Mouse (Mus musculus) urinary bladder, postnatal 25 days (tissue): ENCODE data around the gene Olfr71.

Experiments
- DNase-seq: peaks from one replicate; pipeline ENCODE4 v3.0.0; 2022; ENCODE audit warnings: low spot score

Olfr71 gene

DNA sequence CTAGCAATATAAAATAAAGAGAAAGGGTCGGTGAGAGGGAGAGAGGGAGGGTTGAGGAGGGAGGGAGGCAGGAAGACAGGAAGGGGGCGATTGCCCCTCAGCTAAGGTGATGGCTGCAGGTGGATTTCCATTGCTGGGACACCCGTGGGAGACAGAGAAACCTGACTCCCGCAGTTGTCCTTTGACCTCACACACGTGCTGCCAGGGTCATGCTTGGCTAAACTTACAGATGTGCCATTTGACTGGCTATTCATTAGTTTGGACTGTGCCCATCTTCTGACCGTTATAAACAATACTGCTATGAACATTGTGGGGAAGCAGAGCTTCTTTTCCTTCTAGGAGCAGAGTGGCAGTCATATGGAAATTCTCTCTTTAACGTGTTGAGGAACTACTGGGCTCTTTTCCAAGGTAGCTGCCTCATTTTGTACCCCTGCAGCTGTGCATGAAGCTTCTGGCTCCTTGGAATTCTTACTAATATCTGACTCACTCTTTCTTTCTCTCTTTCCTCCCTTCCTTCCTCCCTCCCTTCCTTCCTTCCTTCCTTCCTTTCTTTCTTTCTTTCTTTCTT, 3.7 kb upstream of the Olfr71 start:
- DNase-seq = no peak

DNA sequence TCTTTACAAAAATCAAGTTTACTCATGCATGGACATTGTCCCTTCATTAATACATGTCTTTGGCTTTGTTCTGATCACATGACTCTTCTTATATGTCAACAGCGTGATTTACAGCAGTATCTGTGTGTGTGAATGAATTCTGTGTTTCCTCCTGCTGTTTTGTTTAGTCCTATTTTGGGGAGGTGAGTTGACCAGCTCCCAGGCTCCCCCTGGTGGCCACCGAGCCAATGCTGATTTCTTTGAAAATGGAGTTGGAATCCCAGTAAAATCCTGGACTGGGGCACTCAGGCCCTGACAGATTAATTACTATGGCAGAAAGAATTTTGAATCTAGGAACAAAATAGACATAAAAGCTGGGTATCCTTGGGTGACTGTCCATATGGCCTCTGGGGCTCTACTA, 1.8 kb upstream of the Olfr71 start:
- DNase-seq = peak; percentile 89

DNA sequence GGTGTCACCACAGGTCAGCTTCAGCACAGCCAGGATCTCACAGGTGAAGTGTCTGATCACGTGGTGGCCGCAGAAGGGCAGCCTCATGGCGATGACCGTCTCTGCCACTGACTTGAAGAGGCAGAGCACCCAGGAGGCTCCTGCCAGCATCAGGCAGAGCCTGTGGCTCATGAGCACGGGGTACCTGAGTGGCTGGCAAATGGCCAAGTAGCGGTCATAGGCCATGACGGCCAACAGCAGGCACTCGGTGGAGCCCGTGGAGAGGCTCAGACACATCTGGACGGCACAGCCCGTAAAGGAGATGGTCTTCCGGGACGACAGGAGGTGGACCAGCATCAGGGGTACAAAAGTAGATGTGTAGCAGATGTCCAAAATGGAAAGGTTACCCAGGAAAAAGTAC, 4.1 kb downstream of the Olfr71 start:
- no peak for DNase-seq

DNA sequence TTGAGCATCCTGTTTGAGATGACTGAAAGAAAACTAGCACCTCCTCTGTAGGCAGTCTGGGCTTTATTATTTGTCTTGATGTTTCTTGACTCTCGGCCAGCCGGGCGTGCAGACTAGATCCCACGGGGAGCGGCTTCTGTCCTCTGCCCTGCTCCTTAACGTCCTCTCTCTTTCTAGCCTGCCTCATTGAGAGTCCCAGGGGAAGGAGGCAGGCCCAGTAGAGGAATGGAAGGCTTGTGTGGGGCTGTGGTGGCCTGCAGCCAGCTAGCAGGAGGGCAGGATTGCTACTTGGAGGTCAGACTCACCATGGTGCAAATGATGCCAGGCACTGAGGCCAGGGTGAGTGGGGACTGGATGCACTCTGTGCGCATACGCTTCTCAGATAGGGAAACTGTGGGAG, 6.2 kb downstream of the Olfr71 start:
- no peak for DNase-seq

DNA sequence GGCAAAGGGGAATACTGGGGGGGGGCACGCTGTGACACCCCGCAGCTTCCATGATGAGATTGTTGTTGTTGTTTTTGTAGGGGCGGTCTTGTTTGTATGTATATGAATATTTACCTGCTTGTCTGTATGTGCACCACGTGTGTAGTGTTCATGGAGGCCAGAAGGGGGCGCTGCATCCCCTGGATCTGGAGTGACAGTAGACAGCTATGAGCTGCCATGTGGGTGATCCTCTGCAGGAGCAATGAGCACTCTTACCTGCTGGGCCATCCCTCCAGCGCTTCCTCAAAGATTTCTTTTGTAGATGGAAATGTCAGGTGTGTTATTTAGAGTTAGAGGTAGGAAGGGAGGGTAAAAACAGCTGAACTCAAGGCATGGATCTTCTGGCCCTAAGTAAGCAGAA, 6.6 kb downstream of the Olfr71 start:
- DNase-seq = no peak

DNA sequence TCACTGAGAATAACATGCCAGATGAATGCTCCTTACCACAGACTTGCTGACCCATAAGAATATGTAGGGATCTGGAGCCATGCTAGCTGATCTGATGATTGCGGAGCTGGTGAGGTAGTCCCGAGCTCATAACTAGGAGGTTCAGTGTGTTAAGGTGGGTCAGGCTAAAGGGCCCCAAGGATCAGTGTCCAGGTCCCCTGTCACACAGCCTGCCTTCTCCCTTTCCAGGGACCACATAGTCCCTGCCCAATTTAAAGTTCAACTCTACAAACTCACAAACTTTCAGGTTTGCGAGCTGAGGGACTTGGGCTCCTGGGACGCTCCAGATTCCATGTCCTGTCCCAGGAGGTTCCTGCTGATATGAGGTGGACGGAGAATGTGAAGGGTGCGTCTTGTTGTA, 9.3 kb downstream of the Olfr71 start, which contains the start of gene Olfr70:
Gene Olfr70, minus strand, starts transcription at position 101 of the 400 bp plus-strand sequence.
- no peak for DNase-seq

DNA sequence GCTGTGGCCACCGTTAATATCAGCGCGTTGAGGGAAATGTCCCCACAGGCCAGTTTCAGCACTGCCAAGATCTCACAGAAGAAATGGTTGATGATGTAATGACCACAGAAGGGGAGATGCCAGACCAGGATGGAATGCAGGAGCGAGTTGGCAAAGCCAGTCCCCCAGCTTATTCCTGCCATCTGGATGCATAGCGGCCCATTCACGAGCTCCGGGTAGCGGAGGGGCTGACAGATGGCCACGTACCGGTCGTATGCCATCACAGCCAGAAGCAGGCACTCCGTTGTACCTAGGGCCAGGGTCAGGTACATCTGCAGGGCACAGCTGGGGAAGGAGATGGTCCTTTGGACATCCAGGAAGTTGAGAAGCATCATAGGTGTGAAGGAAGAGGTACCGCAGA, 13.5 kb downstream of the Olfr71 start:
- no peak for DNase-seq

DNA sequence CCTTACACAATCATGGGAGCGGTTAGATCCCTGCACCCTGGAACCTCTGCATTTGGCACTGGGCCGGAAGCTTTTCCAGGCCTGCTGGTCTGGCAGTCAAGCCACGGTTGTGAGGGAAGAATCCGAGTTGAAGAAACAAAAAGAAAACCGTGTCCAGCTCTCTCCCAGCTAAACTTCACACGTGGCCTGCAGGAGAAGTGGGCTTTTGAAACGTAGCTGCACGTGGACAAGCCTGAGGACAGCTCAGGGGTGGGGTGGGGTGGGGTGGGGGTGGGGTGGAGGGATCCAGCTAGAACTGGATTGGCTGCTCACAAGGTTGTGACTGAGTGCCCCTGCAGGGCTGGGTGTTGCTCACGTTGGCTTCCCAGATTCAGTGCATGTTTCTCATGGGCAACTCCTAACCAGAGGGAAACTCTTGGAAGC, 14.8 kb downstream of the Olfr71 start:
- DNase-seq = peak; percentile 50

DNA sequence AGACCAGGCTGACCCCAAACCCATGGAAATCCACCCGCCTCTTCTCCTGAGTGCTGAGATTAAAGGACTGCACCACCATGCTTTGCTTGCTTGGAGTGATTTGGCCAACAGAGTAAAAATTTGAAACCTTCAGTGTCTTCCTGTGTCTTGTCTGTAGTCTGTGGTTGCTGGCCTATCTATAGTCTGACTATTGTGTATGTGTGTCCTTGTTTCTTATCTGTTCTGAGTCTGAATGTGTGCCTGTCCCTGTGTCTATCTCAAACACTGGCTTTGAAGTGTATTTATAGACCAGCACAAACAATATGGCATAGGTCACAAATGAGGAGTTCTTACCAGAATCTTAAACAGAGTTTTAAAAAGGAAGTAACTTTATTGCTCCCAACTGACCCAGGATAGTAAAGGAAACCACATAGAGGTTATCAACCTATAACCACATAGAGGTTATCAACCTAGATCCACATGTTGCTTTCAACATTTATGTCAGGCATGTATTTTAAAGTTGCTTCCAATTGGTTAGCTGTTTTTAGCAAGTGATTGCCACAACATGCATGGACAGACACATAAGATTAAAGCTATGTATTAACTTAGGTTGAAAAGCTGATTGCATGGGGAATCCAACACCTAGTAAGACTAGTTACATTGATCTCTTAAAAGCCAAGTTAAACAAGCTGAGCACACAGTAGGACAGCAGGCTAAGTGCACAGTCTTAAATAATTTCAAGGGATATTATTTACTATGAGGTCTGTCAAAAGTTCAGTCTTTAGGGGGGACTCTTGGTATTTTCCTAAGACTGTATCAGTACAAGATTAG, 15.4 kb downstream of the Olfr71 start:
- no peak for DNase-seq

DNA sequence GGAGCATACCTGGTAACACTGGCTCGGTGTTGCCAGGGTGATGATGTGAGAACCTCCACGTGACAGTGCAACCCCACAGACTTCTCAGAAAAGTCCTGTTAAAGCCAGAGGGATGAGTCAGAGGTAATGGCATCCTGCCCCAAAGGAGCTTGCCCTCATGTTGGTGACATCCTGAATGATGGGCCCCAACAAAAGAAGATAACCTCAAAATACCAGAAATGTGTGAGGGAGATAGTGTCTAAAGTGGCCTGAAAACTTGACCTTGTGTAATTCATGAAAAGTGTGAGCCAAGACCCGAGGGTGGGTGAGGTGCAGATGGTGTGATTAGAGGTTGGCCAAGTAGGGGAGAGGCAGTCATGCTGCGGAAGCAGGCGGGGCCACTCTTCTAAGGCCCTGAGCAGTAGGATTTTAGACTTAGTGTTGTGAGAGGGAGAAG, 16.2 kb downstream of the Olfr71 start:
- peak; percentile 45 for DNase-seq

DNA sequence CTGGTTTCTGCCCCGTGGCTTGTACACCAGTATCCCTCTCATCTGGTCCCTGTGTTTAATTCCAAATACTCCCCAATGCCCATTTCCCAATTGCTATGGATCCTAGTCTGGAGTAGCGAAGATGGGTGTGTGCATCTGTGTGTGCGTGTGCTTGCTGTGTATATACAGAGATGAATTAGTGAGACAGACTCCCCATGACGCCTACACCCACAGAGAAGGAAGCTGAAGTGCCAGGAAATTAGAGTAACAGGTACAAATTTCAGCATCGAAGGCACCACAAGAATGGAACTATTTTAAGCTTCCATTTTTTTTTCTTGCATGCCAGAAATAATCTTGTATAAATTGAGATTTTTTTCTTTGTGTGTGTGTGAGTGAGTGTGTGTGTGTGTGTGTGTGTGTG, 19.0 kb downstream of the Olfr71 start:
- DNase-seq = no peak

DNA sequence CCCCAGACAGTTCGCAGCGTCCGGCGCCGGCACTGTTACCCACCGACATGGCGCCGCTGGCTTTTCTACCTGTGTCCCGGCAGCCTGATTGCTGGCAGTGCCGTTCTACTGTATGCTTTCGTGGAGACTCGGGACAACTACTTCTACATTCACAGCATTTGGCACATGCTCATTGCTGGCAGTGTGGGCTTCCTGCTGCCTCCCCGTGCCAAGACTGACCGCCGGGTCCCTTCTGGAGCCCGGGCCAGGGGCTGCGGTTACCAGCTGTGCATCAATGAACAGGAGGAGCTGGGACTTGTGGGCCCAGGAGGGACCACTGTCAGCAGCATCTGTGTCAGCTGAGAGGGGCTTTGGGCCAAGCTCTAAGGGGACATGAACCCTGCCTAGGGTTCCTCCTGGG, 20.0 kb downstream of the Olfr71 start:
- no peak for DNase-seq

DNA sequence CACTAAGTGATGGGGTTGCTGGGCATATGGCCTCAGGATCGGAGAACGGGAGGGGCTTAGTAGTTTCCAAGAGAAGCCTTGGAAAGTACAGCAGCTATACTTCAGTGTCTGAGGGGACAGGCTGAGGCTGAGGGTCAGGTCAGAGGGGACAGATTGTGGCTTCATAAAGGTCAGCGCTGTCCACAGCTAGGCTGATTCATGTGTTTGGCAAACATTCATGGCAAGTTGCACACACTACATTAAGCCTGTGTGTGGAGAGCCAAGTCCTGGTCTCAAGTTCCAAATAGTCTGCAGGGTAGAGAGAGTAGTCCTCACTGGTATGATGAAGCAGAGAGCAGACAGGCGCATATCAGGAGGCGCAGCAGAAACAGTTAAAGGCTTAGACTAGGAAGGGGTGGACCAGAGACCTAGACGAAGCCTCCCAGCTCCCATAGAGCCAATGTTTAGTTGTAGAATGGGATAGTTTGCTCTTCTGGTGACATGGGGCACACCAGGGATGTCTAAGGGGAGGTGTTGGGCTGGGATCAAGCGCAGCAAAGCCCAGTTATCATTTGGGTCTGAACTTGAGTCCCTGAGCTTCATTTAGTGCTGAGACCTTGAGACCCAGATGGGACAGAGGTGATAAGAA, 30.5 kb downstream of the Olfr71 start:
- DNase-seq = no peak

DNA sequence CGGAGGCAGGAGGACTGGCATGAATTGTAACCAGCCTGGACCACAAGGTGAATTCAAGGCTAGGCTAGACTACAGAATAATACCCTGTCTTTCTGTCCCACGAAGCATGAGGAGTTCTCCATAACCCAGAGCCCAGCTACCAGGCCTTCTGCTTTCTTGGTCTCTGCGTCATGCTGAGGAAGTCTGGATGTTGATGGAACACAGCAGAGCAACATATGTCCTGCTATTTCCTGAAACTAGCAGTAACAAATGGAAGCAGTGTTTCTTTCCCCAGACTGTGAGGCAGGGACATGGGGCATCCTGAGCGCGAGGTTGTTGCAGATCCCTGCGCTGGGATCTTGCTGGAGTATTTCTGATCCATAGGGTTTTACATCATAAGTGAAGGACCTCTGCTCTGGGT, 31.5 kb downstream of the Olfr71 start:
- DNase-seq = no peak

DNA sequence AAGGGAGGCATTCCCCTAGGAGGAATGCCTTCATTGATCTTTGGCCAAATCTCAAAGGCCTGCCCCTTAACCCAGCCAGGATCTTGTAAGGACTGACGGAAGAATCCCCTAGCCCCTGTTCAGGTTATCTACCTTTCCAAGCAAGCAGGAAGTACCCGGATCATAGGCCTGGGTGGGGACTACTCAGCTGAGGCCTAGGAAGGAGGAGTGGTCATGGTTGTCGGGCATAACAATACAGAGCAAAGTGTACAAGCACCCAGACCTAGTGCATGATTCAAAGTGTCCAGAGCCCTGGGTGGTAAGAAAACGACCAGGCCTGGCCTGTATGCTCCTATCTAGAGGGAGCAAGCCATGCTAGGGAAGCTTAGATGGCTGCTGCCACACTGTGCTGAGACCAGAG, 34.4 kb downstream of the Olfr71 start:
- DNase-seq = no peak

DNA sequence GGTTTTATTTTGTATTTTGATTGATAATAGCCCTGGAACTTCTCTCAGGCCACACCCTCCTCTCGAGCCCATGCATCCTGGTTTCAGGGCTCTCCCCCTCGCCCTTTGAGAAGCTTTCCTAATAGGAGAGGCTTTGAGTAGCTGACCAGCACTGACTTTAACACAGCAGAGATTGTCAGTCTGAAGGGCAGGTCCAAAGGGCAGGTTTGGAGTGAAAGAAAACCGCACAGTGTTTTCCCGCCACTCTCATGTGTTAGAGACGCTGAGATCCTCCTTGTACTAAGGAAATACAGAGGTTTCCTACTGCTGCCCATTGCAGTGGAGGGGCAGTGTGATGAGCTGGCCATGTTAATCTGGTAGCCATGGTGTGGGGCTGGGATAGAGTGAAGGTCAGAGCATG, 35.1 kb downstream of the Olfr71 start:
- no peak for DNase-seq

DNA sequence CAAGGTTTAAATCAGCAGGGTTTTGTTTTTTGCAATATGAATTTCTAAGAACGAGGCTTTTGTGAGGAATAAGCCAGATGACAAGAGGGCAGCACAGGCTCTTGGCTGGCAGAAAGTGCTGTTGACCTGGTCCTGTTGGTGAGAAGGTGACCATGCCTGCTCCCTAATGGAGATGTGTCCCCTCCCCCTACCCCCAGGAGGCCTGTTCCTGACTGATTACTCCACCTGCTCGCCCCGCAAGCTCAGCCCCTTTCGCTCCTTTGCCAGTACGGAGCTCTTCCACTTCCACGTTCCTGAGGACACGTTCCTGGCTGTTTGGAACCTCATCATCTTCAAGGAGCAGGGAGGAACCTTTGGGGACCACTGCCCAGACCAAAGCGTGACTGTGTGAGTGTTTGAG, 36.4 kb downstream of the Olfr71 start:
- no peak for DNase-seq

DNA sequence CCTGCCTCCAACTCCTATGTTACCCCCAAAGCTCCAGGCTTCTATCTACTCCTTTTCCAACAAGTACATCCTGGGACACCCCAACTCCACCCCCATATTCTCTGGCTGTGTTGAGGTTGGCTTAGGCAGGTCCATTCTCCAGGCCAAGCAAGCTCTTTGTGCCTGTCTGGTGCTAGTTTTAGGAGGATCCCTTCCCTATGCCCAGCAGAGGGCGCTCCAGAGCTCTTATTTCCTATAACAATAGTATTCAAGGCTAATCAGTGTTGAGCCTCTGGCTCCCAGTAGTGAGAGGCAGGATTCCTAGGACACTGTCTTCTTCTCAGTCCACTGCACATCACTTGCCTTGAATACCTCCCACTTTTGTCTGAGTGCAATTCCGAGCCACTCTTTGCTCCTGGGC, 38.0 kb downstream of the Olfr71 start:
- peak; percentile 91 for DNase-seq

DNA sequence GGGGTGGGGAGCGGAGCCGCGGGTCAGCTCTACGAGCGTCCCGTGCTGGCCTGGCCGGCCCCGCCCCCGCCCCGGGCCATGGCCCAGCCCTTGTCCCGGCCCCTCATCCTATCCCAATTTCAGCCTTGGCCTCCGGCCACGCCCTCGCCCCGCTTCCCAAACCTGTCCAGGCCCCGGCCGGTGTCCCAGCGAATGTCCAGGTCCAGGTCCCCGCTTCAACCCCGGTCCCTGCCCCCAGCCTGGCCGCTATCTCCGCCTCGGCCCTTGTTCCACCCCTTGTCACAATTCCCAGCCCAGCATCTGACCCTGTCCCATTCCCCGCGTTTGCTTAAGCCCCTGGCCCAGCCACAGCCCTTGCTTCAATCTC, 40.6 kb downstream of the Olfr71 start:
- DNase-seq = no peak

DNA sequence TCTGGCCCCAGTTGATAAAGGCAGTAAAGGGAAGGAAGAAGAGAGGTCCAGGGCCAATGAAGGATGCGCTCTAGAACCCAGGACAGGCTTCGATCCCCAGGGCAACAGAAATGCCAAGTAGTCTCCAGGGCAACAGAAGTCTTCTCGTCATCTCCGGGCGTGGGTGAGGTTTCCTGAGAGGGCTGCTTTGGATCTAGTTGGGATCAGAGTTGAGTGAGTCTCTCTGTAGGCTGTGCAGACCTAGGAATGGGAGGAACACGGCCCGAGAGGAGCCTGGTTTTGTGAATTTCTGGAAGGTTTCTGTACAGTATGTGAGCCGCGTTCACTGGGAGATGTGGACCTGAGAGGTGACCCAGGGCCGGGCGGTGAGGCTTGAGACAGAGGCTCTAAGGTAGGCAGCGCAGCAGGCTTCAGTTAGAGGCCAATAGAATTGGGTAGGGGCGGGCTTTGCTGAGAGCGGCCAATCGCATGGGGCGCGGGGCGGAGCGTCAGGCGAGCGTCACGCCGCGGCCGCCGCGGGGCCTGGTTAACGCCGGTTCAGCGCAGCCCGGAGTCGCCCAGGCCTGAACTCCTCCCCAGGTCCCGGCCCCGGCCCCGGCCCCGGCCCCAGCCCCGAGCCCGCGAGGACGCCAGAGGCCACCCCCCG, 41.1 kb downstream of the Olfr71 start, which contains the start of the genes Tmem8b and Fam221b:
Gene Tmem8b, plus strand, starts transcription at position 190 of the 646 bp plus-strand sequence.
Gene Fam221b, minus strand, starts transcription at position 364 of the 646 bp plus-strand sequence.
- DNase-seq = peak; percentile 83

DNA sequence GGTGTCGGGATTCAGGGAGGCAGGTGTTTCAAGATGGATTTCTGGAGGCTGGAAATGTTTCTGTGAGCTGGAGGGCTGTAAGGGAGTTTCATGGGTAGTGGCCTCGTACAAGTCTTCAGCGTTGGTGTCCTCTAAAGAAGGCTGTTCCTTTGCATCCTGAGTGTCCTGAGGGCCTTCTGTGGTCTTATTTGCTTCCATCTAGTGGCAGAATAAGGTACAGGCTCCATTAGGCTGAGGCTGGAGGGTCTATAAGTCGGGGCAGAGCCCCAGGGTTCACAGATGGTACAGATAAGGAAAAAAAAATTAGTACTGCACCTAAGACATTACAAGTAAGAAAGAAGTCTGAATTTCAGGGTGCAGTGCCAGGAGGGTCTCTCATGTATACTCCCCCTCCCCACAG, 43.6 kb downstream of the Olfr71 start:
- no peak for DNase-seq

DNA sequence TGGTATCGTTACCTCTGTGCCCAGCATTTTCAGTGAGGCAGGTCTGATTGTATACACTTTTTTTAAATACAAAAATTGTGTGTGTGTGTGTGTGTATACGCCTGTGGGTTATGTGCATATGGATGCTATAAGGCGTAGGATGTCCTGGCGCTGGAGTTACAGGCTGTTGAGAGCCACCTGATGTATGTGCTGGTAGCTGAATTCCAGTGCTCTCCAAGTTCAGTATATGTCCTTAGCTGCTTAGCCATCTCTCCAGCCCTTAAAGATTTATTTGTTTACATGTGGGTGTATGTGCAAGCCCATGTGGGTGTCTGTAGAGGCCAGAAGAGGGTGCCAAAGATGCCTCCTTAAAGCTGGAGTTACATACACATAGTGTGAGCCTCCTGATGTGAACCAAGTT, 52.9 kb downstream of the Olfr71 start:
- DNase-seq = no peak
